Mouse (Mus musculus): ENCODE results near the gene Snai1.
A peak's percentile ranks its signal among the peaks of the same experiment; 100 is the strongest.

The Snai1 gene

DNA sequence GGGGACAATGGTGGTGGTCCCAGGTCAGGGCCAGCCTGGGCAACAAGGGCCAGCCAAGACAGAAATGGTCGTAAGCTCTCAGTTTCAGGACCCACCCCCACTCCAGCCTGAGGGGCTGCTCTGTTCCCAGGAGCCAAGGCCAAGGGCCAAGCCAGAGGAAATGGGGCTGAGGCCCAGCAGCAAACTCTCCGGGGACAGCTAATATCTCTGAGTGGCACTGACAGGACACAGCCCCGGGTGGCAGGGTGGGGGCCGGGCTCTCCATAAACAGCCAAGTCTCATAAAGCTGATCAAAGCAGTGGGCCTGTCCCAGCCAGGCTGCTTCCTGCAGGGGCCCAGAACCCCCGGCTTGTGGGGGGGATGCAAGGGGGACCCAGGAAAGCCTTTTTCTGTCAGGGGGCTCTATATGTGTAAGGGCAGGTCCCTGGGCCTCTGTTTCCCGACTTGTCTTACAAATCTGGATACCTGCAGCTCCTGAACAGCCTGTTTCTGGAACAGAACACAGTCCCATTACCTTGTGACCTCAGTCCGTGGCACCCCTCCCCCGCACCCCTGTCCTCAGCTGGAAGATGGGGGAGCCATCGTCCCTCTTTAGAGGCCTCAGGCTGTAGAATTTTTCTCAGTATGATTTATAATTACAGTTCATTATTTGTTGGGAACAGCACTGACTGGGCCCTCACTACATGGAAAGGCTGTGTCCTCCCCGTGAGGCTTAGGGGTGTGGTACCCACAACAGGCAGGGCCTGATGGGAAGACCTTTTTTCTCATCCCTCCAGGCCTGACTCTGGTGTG lies 45.4 kb downstream of the Snai1 start:
- DNase-seq (ENCODE audit: low spot score): no peak

DNA sequence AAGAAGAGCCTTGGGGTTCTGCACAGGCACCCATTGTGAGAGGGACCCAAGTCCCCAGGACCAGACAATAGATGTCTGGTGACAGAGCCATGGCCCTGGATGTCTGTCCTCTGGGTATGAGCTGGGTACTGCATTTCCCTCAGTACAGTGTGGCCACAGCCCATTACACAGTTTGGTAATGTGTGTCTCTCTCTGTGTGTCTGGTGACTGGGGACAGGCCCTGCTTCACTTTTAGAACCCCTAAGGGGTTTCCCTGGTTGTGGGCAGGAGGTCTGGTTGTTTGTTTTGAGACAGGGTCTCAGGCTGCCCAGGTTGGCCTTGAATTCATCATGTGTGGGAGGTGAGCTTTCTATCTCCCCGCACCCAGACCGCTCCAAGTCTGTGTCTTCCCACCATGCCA lies 47.3 kb downstream of the Snai1 start:
- DNase-seq (ENCODE audit: low spot score): no peak

DNA sequence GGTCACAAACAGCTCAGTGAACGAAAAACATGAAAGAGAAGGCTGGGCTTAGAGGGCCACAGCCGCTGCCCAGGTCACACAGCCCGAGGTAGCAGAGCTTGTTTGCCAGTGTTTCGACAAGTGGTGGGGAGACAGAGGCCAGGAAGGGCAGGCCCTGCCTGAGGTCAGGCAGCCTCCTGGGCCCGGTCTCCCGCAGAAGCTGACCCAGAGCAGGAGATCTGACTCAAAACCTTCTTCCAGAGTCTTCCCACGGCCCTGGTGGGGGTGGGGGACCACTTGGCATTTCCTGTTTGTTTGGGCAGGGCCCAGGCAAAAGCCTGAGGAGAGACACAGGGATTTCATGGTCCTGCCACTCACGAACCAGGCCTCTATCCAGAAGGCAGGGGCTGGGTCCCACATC lies 48.0 kb downstream of the Snai1 start:
- DNase-seq (ENCODE audit: low spot score): no peak

DNA sequence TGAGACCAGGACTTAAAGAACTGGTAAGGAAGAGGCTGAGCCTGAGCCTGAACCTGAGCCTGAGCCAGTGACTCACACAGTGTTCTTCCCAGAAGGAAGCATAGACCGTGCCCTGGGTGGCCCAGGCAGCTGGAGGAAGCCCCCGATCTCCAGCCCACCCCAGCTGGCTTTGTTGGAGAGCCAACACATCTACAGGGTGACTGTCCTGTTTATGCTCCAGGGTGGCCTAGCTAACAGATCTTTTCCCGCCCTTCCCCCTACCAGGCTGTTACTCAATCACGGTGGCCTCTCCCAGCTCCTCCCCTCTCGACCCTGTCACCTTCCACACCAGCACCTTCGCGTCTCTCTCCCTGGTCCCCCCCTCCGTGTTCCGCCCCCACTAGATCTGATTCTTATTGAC lies 49.0 kb downstream of the Snai1 start:
- no peak for DNase-seq (ENCODE audit: low spot score)

DNA sequence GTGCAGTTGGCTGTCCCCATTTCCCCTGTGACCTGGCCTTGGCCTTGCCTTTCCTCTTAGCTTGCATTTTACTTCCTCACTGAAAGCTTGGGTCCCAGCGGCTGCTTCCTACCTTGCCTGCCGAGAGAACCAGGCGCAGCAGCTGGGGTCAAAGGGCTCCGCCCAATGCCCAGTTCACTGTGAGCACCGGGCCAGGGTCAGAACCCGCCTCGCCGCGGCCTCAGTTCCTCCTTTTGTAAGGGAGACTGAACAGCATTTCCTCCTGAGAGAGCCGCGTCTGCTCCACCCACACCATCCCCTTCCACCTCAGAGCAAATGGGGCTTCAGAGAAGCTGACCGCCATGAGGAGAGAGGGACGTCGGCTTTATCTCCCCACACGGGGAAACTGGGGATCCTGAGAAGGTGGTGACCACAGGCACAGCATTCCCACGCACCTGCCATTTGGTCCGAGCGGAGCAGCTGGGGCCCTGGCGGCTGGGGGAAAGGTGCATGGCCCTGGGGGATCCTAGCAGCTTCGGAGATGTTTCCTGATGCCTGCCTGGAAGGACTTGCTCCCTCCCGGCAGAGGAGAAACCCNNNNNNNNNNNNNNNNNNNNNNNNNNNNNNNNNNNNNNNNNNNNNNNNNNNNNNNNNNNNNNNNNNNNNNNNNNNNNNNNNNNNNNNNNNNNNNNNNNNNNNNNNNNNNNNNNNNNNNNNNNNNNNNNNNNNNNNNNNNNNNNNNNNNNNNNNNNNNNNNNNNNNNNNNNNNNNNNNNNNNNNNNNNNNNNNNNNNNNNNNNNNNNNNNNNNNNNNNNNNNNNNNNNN lies 51.0 kb downstream of the Snai1 start:
- DNase-seq (ENCODE audit: low spot score): peak; percentile 43
